Mouse (Mus musculus): ENCODE results near the gene Camta1. TPM values are rescaled to one million over a fixed set of nuclear protein-coding genes. Genes with fewer than 3 reads are reported as not detected.

Camta1 gene
- polyA plus RNA-seq, 1 experiment from 2014 or later, result 25.3 TPM

DNA sequence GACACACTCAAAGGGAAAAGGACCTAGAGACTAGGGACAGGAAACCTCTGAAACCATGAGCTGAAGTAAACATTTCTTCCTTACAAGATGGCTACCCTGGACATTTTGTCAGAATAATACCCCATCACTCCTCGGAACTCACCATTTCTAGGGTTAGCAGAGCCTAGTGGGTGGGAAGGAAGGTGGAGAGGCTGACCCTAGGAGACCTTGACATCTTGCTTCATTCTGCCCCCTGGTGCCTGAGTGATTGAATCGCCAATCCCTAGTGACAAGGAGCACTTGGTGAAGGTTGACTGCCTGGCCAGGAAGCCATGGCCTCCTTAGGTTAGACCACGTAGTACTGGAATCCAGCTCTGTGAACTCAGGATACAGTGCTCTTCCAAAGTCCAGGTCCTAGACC lies 576.2 kb downstream of the Camta1 start:
- no peak overlapping the region for H3K27ac ChIP-seq (ENCODE audit: low read length)
- H3K4me3 ChIP-seq (ENCODE audit: low read depth, low read length), result no peak overlapping the region
- 54% methylated on average over 3 of the region's 3 CpGs for WGBS (ENCODE audit: insufficient replicate concordance)
- H3K27me3 ChIP-seq (ENCODE audit: control insufficient read depth, insufficient read depth, low read depth, low read length), result no peaks in the 10 kb centered on the region
- H3K9ac ChIP-seq (ENCODE audit: low read depth, low read length), result no peak overlapping the region
- no peaks in the 10 kb centered on the region for H3K36me3 ChIP-seq (ENCODE audit: control insufficient read depth, insufficient read depth)
- ATAC-seq (ENCODE audit: low read depth), result no peak
- no peak overlapping the region for H3K4me2 ChIP-seq (ENCODE audit: low read depth, low read length)
- no peaks in the 10 kb centered on the region for H3K9me3 ChIP-seq (replicated peaks; ENCODE audit: control insufficient read depth, low read length)
- no peaks in the 10 kb centered on the region for H3K4me1 ChIP-seq (ENCODE audit: control insufficient read depth, low read depth, low read length)

DNA sequence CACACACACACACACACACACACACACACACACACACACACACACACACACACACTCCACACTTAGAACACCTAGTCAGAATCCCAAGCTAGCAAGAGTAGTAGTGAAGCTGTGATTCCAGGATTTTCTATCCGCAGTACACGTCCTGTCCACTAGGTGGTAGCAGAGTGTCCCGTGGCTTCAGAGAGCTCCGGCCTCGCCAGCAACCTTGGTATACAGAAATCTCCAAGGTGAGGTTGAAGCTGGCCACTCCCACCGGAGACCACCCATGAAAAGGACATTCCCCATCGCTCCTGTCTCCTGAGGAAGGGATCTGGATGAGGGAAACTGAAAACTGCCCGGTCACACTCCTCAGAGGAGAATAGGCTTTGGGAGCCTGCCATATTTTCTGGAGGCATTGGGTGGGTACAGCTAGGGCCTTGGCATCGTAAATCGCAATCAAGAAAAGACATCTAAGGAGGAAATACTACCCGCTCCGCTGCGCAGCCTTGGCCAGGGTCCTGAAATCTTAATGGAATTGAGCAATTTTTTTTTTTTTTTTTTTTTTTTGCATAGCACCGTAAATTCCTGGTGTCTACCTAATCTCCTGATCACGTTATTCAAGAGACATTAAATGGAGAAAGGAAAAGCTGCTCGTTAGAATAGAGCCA lies 578.5 kb downstream of the Camta1 start:
- no peak overlapping the region for H3K4me3 ChIP-seq (ENCODE audit: low read depth, low read length)
- no peak overlapping the region for H3K4me2 ChIP-seq (ENCODE audit: low read depth, low read length)
- no peaks in the 10 kb centered on the region for H3K4me1 ChIP-seq (ENCODE audit: control insufficient read depth, low read depth, low read length)
- no peaks in the 10 kb centered on the region for H3K27me3 ChIP-seq (ENCODE audit: control insufficient read depth, insufficient read depth, low read depth, low read length)
- ATAC-seq (ENCODE audit: low read depth), result no peak
- H3K9me3 ChIP-seq (replicated peaks; ENCODE audit: control insufficient read depth, low read length), result no peaks in the 10 kb centered on the region
- 30% methylated on average over 16 of the region's 16 CpGs for WGBS (ENCODE audit: insufficient replicate concordance)
- no peak overlapping the region for H3K27ac ChIP-seq (ENCODE audit: low read length)
- H3K36me3 ChIP-seq (ENCODE audit: control insufficient read depth, insufficient read depth), result no peaks in the 10 kb centered on the region
- H3K9ac ChIP-seq (ENCODE audit: low read depth, low read length), result no peak overlapping the region

DNA sequence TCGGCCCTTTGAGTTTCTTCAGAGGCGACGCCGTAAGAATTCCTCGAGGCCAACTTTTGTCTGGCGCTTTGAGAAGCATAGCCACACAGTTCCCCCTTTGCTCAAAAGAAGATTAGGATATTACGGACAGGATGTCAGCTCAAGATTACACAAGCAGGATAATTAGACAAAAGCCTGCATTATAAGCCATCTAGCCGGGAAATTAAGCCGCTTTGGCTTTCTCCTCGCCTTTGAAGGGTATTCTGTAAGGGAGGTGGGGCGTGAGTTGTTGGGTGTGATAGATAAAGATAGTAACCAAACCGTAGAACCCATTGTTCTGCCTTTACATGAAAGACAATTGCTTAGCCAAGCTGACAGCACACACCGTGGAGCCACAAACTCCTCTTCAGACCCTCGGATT lies 579.6 kb downstream of the Camta1 start:
- no peaks in the 10 kb centered on the region for H3K9me3 ChIP-seq (replicated peaks; ENCODE audit: control insufficient read depth, low read length)
- ATAC-seq (ENCODE audit: low read depth), result no peak
- no peak overlapping the region for H3K4me2 ChIP-seq (ENCODE audit: low read depth, low read length)
- no peak overlapping the region for H3K4me3 ChIP-seq (ENCODE audit: low read depth, low read length)
- H3K4me1 ChIP-seq (ENCODE audit: control insufficient read depth, low read depth, low read length), result no peaks in the 10 kb centered on the region
- no peak overlapping the region for H3K27ac ChIP-seq (ENCODE audit: low read length)
- H3K27me3 ChIP-seq (ENCODE audit: control insufficient read depth, insufficient read depth, low read depth, low read length), result no peaks in the 10 kb centered on the region
- H3K9ac ChIP-seq (ENCODE audit: low read depth, low read length), result no peak overlapping the region
- no peaks in the 10 kb centered on the region for H3K36me3 ChIP-seq (ENCODE audit: control insufficient read depth, insufficient read depth)
- WGBS (ENCODE audit: insufficient replicate concordance), result 65% methylated on average over 14 of the region's 14 CpGs

DNA sequence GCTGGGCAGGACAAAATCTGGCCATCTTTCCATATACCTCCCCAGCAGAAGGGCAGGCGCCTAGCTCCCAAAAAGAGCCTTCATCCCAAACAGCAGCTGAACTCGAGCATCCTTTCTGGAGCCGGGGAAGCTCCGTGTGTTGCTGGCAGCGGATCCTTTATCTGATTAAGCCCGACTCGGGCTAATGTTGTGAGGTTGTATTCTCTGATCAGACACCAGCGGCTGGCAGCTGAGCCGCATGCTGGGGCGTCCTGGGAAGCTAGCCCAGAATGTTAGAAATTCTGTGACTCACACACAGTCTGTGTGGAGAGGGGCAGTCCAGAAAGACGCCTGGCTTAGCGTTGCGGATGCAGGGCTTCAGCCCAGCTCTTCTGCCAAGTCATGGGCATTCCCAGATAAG lies 586.4 kb downstream of the Camta1 start:
- Histone ChIP-seq H3K27me3 (ENCODE audit: control insufficient read depth, insufficient read depth, low read depth, low read length) (no peaks in the 10 kb centered on the region), H3K4me2 (ENCODE audit: low read depth, low read length) (no peak overlapping the region), H3K9ac (ENCODE audit: low read depth, low read length) (no peak overlapping the region), H3K36me3 (ENCODE audit: control insufficient read depth, insufficient read depth) (no peaks in the 10 kb centered on the region), H3K27ac (ENCODE audit: low read length) (no peak overlapping the region), H3K9me3 (replicated peaks; ENCODE audit: control insufficient read depth, low read length) (no peaks in the 10 kb centered on the region), H3K4me1 (ENCODE audit: control insufficient read depth, low read depth, low read length) (no peaks in the 10 kb centered on the region), H3K4me3 (ENCODE audit: low read depth, low read length) (no peak overlapping the region)
- ATAC-seq (ENCODE audit: low read depth), result no peak
- 65% methylated on average over 13 of the region's 13 CpGs for WGBS (ENCODE audit: insufficient replicate concordance)

DNA sequence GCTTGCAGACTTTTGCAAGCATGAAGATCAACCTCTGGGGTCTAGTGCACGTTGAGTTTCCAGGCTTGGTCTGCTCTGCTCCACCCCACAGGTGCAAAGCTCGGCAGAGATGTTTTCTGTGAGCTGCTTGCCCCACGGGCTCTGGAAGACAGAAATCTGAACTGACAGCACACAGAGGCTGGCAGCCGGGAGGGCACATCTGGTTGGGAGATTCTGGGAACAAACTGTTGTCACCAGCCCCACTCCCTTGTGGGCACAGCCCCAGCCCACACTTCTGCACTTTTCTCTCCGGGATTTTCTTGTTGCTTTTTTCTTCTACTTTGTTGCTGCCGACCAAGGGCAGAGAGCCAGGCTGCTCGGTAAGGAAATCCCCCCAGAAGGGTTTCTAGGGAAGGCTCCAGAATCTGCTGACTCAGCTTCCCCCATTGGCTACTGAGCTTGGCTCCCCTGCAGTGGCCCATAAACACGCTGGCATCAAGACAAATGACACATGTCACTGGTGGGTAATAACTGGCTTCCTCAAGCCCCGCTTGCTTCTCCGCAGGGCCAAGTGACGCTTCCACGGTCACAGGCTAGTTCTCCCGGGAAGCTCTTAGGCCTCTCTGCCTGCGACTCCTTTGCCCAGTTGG lies 597.8 kb downstream of the Camta1 start:
- no peaks in the 10 kb centered on the region for H3K9me3 ChIP-seq (replicated peaks; ENCODE audit: control insufficient read depth, low read length)
- no peak for ATAC-seq (ENCODE audit: low read depth)
- no peak overlapping the region for H3K9ac ChIP-seq (ENCODE audit: low read depth, low read length)
- no peak overlapping the region for H3K4me2 ChIP-seq (ENCODE audit: low read depth, low read length)
- no peaks in the 10 kb centered on the region for H3K4me1 ChIP-seq (ENCODE audit: control insufficient read depth, low read depth, low read length)
- H3K4me3 ChIP-seq (ENCODE audit: low read depth, low read length), result no peak overlapping the region
- 51% methylated on average over 14 of the region's 14 CpGs for WGBS (ENCODE audit: insufficient replicate concordance)
- no peaks in the 10 kb centered on the region for H3K27me3 ChIP-seq (ENCODE audit: control insufficient read depth, insufficient read depth, low read depth, low read length)
- H3K27ac ChIP-seq (ENCODE audit: low read length), result no peak overlapping the region
- H3K36me3 ChIP-seq (ENCODE audit: control insufficient read depth, insufficient read depth), result no peaks in the 10 kb centered on the region

DNA sequence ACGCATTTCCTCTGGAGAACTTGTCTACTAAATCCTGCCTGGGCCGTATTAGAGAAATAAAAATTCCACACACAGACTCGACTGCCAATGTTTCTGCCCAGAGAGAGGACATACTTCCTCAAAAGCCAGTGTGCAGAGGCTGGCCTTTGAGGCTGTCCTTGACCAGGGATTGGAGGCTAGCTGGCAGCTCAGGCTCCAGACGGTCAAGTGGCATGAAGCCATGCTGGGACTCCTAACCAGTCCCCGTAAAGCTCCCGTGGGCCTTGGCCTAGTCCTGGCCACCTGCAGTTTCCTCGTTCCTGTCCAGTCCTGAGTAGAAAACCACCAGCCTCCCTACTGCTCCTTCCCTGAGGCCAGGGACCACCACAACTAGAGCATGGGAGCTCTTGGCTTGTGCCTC lies 598.6 kb downstream of the Camta1 start:
- 52% methylated on average over 7 of the region's 7 CpGs for WGBS (ENCODE audit: insufficient replicate concordance)
- H3K27me3 ChIP-seq (ENCODE audit: control insufficient read depth, insufficient read depth, low read depth, low read length), result no peaks in the 10 kb centered on the region
- ATAC-seq (ENCODE audit: low read depth), result no peak
- no peaks in the 10 kb centered on the region for H3K9me3 ChIP-seq (replicated peaks; ENCODE audit: control insufficient read depth, low read length)
- H3K4me3 ChIP-seq (ENCODE audit: low read depth, low read length), result no peak overlapping the region
- H3K9ac ChIP-seq (ENCODE audit: low read depth, low read length), result no peak overlapping the region
- no peaks in the 10 kb centered on the region for H3K36me3 ChIP-seq (ENCODE audit: control insufficient read depth, insufficient read depth)
- no peaks in the 10 kb centered on the region for H3K4me1 ChIP-seq (ENCODE audit: control insufficient read depth, low read depth, low read length)
- no peak overlapping the region for H3K27ac ChIP-seq (ENCODE audit: low read length)
- no peak overlapping the region for H3K4me2 ChIP-seq (ENCODE audit: low read depth, low read length)

DNA sequence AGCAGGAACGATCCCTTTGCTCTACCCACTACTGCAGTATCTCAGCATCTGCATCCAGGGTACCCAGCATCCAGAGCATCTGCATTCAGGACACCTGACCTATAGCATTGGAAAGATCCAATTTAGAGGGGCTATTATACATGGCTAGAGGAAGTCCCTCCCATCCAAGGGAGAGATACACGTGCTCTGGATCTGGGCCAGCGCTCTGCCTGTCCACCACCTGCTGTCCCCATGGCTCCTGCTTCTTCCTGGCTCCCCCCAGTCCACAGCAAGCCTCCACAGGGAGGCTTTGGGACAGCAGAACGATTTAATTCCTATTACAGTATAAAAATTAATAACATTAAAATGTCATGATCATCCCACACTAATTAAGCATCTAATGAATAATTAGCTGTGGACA lies 605.1 kb downstream of the Camta1 start:
- no peak overlapping the region for H3K9ac ChIP-seq (ENCODE audit: low read depth, low read length)
- H3K36me3 ChIP-seq (ENCODE audit: control insufficient read depth, insufficient read depth), result no peaks in the 10 kb centered on the region
- H3K4me1 ChIP-seq (ENCODE audit: control insufficient read depth, low read depth, low read length), result no peaks in the 10 kb centered on the region
- H3K27ac ChIP-seq (ENCODE audit: low read length), result no peak overlapping the region
- H3K4me2 ChIP-seq (ENCODE audit: low read depth, low read length), result no peak overlapping the region
- WGBS (ENCODE audit: insufficient replicate concordance), result 54% methylated on average over 4 of the region's 4 CpGs
- no peaks in the 10 kb centered on the region for H3K9me3 ChIP-seq (replicated peaks; ENCODE audit: control insufficient read depth, low read length)
- no peak overlapping the region for H3K4me3 ChIP-seq (ENCODE audit: low read depth, low read length)
- ATAC-seq (ENCODE audit: low read depth), result no peak
- no peaks in the 10 kb centered on the region for H3K27me3 ChIP-seq (ENCODE audit: control insufficient read depth, insufficient read depth, low read depth, low read length)

DNA sequence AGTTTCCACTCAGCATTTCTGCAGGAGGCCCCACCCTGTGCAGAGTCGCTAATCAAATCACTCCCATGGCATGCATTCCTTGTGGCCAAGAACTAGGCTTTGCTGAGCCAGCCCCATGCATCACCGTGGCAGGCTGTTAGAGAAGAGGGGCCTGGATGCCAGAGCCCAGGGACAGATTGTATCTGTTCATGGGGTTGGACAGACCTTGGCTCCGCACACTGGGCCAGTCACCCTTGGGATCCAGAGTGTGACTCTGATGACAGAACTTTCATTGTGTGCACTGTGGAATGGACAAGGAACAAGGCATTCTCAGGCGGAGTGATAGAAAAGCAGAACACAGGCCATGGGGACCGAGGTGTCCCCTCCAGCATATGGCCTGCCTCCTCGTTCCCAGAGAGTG lies 610.9 kb downstream of the Camta1 start:
- H3K9ac ChIP-seq (ENCODE audit: low read depth, low read length), result no peak overlapping the region
- H3K27me3 ChIP-seq (ENCODE audit: control insufficient read depth, insufficient read depth, low read depth, low read length), result no peaks in the 10 kb centered on the region
- H3K4me2 ChIP-seq (ENCODE audit: low read depth, low read length), result no peak overlapping the region
- no peak for ATAC-seq (ENCODE audit: low read depth)
- H3K27ac ChIP-seq (ENCODE audit: low read length), result no peak overlapping the region
- H3K4me1 ChIP-seq (ENCODE audit: control insufficient read depth, low read depth, low read length), result no peaks in the 10 kb centered on the region
- WGBS (ENCODE audit: insufficient replicate concordance), result 69% methylated on average over 6 of the region's 6 CpGs
- H3K9me3 ChIP-seq (replicated peaks; ENCODE audit: control insufficient read depth, low read length), result no peaks in the 10 kb centered on the region
- no peak overlapping the region for H3K4me3 ChIP-seq (ENCODE audit: low read depth, low read length)
- H3K36me3 ChIP-seq (ENCODE audit: control insufficient read depth, insufficient read depth), result no peaks in the 10 kb centered on the region

DNA sequence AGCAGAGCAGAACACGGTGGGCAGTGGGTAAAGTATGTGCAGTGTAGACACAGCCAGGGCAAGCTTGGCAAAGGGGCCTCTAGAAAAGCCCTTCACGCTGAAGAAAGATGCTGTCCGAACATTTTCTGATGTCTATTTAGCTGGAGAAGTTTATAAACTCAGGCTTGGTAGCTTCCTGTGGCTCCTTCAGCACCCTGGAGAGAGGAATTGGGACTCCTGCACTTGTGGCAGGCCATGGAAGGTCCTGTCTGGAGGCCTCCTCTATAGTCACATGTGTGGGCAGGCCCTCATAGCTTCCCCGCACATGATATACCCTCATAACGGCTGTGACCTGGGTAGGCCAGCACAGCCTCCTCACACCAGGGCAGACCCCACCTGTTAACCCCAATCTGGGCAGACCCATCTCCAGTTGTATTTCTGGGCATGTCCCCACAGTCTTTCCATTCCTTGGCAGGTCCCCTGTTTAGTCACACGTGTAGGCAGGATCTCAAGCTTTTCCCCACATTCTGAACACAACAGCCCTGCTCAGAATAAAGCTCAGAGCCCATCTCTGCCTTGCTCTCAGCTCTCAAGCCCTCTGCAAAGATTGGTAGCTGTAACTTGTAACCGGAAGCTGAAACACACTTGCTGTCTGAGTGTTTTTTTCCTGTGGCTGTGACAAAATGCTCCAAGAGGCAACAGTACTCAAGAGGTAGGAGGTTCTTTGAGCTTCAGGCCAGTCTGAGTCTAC lies 616.4 kb downstream of the Camta1 start:
- H3K9me3 ChIP-seq (replicated peaks; ENCODE audit: control insufficient read depth, low read length), result peaks cover under 1% of the 10 kb centered on the region; the same call in 1 of the 2 replicates
- H3K4me3 ChIP-seq (ENCODE audit: low read depth, low read length), result no peak overlapping the region
- ATAC-seq (ENCODE audit: low read depth), result no peak
- WGBS (ENCODE audit: insufficient replicate concordance), result 54% methylated on average over 7 of the region's 7 CpGs
- no peak overlapping the region for H3K4me2 ChIP-seq (ENCODE audit: low read depth, low read length)
- no peaks in the 10 kb centered on the region for H3K36me3 ChIP-seq (ENCODE audit: control insufficient read depth, insufficient read depth)
- no peaks in the 10 kb centered on the region for H3K27me3 ChIP-seq (ENCODE audit: control insufficient read depth, insufficient read depth, low read depth, low read length)
- no peaks in the 10 kb centered on the region for H3K4me1 ChIP-seq (ENCODE audit: control insufficient read depth, low read depth, low read length)
- H3K9ac ChIP-seq (ENCODE audit: low read depth, low read length), result no peak overlapping the region
- no peak overlapping the region for H3K27ac ChIP-seq (ENCODE audit: low read length)

Data from liver, embryonic 16.5 days (tissue).